Mouse (Mus musculus) ovary, postnatal 10 days (tissue): ENCODE measurements around the gene Lsm8.
"Not testable (repeated sequence)": the region's sequence is repeated elsewhere in the genome, so short reads cannot be mapped to it uniquely, and the experiment has no call there.

ENCODE experiments used
- DNase-seq: peaks from one replicate; pipeline ENCODE4 v3.0.0; 2022; ENCODE audit warnings: low spot score

The Lsm8 gene

DNA sequence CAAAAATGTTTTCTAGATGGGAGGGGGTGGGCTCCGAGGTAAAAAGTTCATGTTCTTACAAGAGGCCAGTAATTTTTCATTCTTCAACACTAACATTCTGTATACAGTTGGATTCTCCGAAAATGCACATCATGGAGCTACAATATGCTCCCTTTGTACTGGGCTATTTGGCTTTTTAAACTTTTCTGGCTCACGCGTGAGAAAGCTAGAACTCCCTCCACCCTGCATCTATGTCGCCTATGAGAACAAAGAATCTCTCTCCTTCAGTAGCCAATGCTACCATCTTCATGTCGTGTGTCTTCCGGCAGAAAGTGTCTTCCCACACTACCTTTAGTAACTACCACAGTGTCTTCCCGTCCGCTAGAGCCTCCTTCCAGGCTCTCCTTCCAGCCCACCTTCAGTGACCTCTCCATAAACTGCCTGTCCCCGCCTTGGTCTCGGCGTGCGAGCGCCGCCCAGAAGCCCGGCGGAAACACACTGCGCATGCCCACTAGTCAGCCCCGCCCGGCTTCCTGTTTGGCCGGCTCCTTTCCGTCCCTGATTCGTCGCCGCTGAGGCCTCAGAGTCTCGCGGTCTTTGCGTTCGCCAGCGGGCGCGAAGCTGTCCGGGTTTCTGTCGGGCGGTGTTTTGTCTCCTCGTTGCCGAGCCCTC lies at the start of gene Lsm8:
TSS of gene Lsm8 (plus strand) at position 529 of the 651 bp plus-strand sequence.
- DNase-seq, result peak; percentile 94

DNA sequence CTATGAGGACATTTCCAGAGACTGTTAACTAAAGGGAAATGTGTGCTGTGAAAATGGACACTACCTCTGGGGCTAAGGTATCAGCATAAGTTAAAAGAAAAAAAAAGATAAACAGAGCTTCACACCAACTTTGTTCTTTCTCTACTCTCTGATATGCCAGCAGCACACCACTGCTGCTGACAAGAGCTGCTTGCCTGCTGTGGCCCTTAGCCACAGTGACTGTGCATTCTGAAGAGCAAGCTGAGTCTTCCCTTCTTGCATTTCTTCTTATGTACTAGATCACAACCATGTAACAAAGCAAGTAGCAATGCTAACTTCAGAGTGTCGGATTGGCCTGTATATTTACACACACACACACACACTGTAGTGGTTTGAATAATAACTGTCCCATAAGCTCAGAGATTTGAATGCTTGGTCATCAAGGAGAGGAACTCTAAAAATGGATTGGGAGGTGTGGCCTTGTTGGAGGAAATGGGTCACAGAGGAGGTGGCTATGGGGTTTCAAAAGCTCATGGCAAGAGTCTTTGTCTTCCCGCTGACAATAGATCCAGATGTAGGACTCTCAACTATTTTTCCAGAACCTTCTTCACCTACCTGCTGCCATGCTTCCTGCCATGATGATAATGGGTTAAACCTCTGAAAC lies 47.4 kb upstream of the Lsm8 start:
- DNase-seq, result no peak

DNA sequence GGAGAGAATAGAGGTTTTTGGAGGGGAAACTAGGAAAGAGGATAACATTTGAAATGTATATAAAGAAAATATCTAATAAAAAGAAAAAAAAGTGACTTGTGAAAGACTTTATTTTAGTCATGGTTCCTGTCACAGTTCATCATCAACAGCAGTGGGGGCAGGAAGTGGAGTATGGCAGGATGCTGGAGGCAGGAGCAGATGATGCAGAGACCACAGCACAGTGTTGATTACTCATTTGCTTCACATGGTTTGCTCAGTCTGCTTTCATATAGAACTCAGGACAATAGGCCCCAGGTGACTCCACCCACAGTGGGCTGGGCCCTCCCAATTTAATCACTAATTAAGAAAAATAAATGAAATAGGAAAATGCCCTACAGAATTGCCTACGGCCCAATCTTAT lies 35.8 kb upstream of the Lsm8 start:
- no peak for DNase-seq

DNA sequence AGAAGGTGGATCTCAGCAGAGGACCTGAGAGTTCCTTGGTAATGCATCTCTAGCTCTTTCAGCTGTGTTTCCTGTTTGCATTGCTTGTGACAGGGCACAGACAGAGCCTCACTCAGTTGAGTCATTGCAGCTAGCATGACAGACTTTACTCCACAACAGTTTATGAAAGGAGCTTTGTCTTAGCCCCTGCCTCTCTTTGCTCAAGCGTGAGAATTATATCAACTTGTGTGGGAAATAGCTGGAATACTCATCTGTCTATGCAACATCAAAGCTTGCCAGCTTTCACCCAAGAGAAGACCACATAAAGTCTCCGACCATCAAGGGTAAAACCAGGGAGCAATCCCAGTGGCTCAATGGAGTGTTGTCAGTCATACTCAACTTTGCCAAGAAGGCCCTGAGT lies 32.8 kb upstream of the Lsm8 start:
- no peak for DNase-seq

DNA sequence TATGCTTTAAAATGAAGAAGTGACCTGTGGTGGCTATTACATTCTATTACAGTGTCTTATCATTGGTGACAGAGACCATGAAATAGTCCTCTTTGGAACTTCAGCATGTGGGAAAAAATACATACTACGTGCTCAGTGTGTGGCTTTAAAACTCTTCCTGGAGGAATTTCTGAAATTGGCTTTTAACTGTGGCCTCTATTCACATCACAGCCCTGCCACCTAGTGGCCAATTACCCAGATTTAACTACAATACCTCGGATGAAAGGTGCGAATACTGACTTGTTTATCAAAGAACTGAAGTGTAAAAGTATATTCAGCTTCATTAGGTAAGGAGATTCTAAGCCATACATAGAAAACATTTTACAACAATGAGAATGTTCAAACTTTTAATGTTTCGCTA lies 29.0 kb upstream of the Lsm8 start:
- no peak for DNase-seq

DNA sequence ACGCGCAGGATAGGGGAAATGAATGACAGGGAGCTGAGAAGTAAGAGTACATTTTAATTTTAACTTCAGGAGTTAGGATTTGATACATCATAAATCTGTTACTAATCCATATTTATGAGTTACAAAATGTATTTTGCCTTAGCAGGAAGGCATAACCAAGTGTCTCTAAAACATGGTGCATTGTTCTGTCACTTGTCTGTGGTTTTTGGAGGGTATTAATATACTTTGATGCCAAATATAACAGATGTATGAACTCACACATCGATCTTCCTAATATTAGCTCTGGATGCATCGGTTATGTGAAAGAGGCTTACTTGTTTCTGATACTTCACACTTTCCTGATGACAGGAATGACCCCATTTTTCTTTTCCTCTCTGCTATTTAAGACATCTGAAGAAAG lies 28.1 kb upstream of the Lsm8 start:
- no peak for DNase-seq

DNA sequence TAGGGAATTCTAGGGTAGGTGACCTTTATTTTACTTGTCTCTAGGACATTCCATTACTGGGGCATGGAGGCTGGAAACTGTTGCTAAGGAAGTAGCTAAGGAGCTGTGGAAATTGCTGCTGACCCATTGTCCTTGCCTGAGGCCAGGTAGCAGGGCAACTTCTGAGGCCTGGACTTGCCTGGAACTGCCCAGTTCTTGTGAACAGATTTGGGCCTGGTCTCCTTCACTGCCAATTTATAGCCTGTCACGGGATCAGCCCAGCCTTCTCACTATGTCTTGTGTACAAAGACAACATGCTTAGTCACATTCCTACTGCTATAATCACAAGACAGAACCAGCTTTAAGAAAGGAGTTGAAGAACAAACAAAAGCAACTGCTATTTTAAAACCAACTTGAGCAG lies 25.6 kb upstream of the Lsm8 start:
- no peak for DNase-seq

DNA sequence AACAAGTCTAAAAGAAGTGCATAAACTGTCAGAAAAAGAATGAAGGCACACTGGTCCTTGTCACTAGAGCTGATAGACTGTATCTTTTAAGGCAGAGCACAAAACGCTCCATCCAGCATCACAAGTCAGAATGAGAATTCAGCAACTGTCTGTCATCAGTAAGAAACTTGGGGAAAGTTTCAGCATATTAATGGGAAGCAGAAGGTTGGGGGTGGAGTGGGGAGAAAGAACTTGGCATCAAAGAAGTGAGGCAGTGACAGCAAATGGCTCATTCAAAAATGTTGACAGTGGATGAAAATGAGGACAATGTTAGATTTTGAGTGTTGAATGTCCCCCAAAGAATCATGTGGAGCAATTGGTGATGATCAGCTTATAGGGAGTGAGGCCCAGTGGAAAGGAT lies 15.4 kb upstream of the Lsm8 start:
- DNase-seq, result no peak

DNA sequence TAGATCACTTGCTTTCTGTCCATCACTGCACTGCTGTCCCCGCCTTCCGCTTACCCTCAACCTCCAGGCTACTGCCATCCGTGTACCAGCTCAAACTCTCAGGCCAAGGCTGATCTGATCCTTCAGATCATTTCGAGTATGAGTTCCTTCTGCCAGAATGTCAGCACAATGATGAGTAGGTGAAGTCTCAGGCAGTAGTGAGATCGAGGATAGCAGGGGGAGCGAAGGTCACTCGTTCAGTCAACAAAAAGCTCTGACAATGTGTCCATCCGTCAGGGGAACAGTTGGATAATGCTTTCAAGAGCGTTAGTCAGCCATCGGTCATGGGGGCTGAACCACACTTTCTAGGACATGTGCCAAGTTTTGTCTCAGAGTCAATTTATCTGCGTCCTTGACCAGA lies 3.9 kb upstream of the Lsm8 start:
- DNase-seq, result not testable (repeated sequence)

DNA sequence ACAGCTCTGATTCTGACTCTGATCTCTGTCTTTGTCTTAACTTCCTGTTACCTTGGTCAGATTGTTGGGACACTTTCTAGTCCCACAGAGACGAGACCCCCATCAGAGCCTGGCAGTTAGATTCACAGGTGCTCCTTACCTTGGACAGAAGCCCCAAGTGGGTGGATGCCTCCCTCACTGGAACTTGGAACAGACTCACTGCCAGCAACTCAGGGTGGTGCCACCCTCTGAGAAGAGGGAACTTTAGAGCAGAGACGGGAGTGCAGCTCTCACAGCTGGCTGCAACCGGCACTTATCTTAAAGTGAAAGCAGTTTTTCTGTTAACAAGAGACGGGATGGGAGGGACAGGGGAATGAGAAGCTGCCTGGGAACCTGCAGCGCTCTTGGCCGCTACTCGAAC lies 2.8 kb upstream of the Lsm8 start:
- not testable (repeated sequence) for DNase-seq

DNA sequence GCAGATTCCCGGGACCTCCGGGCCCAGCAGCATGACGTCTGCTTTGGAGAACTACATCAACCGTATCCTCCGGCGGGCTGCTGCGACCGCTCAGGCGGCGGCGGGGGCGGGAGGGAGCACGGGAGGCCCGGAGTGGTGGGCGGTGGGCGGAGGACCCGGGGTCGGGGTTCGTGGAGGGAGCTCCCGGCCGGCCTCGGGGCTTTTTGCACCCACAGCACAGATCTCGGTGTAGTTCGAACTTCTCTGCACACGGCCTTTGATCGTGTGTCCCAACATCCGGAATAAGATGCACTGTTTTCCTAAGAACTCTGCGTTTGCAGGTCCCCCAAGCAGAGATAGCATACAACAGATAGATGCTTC lies 303 bp downstream of the Lsm8 start:
- DNase-seq, result no peak

DNA sequence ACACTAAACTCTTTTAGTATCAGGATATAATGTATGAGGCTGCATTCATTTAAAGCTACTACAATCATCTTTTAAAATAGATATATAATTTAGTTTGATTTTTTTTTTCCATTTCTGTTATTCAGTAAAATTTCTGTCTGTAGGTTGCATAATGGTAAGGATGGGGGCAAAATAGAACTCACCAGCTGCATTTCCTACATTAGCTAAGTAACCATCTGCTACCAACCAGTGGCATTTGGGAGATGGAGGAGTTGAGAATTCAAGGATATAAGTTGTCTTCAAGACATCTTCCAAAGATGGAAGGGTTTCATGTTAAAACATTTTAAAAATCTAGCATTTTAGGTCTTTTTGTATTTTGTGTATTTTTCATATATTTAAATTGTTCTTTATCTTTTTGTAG lies 6.9 kb downstream of the Lsm8 start:
- no peak for DNase-seq

DNA sequence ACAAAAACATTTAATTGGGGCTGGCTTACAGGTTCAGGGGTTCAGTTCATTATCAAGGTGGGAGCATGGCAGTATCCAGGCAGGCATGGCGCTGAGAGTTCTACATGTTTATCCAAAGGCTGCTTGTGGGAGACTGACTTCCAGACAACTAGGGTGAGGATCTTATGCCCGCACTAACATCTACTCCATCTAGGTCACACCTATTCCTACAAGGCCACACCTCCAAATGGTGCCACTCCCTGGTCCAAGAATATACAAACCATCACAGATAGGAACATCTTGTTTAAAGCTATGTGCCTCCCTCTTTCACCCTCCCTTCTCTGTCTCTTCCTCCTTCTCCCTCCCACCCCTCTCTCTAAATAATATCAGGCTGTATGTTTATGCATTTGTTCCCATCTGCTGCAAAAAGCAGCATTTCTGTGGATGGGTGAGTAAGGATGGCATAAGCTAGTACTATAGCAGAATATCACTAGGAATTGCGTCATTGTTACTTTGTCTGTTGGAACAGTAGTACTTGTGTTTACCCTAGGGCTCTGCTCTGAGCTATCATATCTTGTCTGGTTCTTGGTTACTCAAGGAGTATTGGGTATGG lies 8.2 kb downstream of the Lsm8 start:
- DNase-seq, result no peak

DNA sequence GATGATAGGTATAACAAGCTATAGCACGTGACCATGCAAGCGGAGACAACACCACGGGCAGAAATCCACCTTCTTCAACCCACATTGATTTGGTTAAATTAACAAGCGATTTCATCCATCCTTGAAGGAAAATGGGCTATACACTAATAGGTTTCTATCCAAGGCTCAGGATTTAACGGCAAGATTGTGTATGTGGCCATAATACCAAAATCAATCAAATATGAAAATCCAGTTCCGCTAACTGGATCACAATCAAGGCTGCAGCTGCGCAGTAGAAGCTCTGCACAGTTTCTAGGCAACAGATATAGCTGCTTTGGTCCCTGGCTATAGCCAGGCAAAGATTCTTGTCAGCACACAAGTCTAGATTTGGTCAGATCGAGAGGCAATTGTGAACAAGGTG lies 17.6 kb downstream of the Lsm8 start, which contains the start of gene Ankrd7:
TSS of gene Ankrd7 (plus strand) at position 301 of the 400 bp plus-strand sequence.
- DNase-seq, result no peak

DNA sequence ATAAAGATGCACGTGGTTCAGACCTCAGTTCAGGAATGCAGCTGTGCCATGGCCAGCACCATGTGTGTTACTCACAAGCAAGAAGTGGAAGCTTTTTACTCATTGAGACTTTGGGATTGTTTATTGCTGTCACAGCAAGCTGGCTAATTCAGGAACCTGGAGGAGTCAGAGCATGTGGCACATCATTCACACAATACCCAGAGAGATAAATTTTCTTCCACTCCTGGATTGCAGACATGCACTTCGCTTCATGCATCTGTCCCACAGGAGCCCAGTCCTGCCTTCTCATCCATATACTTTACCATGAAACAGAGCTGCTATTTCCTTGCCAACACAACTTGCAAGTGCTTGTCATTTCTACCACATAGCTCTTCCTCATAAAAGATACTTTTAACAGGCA lies 40.7 kb downstream of the Lsm8 start:
- DNase-seq, result no peak

DNA sequence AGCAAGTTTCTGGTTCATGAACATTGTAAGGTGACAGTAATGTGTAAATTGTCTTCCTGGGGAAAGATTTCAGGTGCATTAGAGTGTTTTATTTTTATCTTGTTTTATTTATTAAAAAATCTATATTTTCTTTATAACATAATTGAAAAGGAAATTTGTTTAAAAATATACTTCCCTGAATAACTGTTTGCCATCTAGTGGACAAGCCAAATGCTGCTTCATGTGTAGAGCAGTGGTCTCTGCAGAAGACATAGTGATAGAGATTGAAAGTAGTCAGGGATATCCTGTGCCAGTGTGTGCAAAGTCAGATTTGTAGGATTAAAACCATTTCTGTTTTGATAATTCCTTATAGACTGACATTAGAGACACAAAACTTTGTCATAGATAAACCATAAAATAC lies 45.8 kb downstream of the Lsm8 start:
- no peak for DNase-seq
